Mouse (Mus musculus): ENCODE data around the gene Alg9. TPM values are rescaled to one million over a fixed set of nuclear protein-coding genes. Genes with fewer than 3 reads are reported as not detected.

The Alg9 gene
- total RNA-seq, 2 experiments from 2014 or later: 52.7 to 53.8 TPM

DNA sequence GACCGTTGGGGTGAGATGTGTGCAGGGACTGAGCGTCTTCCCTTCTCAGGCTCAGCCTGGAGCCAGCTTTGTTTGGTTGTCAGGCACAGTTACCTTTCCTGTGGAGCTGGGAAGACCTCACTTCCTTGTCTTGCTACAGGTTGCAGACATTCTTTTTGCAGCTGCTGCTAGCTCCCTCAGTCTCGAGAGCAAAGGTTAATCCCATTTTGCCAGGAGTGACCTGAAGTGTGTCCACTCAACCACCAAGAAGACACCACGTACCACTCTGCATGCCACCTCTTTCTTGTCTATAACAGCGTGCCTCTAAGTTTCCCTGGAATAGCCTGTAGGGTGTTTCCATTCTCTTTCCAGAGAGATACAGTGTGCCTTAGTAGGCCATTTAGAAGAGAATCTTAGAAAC, 74.0 kb downstream of the Alg9 start:
- intact Hi-C loops (cut with DNase I): loop anchor here (2.0 kb wide), 2 partner anchors 160 to 304 kb away; partner anchors contain the start of gene Sik2

DNA sequence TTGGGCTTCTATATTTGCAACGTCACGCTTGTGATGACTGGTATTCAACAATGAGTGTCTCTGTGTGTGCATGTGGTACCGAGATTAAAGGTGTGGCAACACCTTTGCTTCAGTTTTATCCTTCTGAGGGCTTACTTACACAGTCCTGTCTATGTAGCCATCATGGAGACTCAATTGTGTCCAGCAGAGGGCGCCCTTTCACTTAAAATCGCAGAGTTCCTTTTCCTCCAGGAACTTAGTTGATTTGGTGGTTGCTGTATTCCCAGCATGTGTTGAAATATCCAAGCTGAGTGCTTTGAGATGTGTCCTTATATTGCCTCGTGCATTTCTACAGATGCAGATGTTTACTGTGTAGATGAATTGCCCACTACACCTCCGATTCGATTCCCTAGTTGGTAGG, 74.4 kb downstream of the Alg9 start:
- peak; percentile 93 for DNase-seq
- intact Hi-C loops (cut with DNase I): loop anchor here (2.0 kb wide), 2 partner anchors 160 to 304 kb away; partner anchors contain the start of gene Sik2

More for the DNA sequence above, 74.0 kb downstream of the Alg9 start:
- no peak for DNase-seq

DNA sequence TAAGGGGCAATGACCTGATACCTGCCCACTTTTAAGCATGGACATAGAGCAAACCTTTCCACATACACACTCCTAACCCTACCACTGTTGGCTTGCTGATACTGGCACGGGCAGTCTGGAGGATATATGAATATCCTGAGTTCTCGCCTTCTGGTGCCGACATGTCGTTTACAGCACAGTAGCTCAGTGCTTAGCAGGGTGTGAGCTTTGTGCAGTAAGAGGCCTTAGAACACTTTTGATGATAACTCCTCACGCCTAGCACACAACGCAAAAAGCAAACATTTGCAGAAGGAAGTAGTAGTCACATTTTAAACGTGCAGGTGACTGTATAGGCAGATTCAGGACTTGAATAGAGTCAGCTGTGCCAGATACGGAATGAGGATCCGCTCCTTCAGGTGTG, 74.9 kb downstream of the Alg9 start:
- intact Hi-C loops (cut with DNase I): loop anchor here (2.0 kb wide), 2 partner anchors 159 to 303 kb away; partner anchors contain the start of gene Sik2

DNA sequence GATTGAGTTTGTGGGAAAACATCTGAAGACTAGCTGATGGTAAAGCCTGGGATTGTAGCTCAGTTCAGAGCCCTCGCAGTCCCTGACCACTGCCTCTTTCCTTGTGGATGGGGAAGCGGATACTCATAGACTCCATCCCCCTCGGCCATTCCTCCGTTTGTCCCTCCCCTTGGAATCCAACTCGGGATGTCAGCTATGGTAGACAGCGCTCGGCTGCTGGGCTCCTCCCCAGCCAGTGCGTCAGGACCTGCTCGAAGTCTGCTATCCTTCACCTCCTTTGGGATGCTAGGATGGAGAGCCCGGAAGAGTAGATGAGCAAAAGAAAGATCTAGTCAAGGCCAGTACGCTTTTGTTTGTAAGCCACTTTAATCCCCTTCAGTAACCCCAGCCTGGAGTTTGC, 75.5 kb downstream of the Alg9 start:
- intact Hi-C loops (cut with DNase I): no loop called here
- DNase-seq: no peak

More for the DNA sequence above, 74.9 kb downstream of the Alg9 start:
- no peak for DNase-seq

DNA sequence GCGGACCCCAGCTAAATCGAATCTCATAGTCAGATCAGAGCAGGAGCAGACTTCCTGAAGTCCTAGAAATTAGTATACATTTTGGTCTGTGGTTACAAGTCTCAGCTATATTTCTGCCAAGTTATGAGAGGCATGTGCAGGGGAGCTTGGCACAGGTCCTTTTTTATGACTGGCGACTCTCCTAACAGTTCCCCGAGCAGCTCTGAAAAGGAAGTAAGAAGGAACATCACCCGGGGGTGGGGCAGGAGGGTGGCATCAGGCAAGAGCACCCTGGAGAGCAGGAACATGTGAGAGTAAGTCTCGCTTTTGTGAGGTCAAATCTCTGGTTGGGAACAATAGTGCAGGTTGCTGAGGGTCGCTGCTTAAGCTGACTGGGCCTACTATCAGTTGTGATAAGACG, 75.9 kb downstream of the Alg9 start:
- no peak for DNase-seq

DNA sequence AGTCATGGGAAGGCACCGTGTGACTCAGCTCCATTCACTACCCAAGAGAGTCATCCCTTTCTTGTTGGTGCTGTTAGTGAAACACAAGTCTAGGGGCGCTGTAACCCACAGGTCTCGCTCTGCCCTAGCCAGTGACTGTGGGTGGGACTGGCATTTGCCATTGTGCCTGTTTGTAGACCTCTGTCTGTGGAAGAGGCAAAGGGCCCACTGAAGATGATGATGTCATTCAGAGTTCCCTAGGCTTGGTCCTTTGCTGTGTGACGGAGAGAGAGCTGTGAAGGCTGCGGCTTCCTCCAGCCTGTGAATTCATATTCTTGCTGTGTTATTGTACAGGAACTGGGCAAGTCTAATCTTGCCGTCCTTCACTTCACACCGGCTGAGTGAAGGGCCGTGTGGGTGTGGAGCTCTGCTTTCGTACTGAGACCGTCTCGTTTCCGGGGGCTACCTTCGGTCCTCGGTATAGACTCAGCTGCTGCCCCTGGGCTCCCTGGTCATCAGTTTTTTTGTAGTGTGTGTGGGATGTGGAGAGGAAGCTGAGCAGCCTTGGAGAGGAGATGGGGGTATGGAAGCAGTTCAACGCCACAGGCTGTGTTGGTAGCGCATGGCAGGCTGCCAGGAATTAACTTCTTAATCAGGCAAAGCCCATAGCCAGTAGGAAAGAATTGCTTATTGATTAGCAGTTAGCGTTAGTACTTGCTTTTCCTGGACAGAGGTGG, 78.0 kb downstream of the Alg9 start:
- peak; percentile 57 for DNase-seq
- intact Hi-C loops (cut with DNase I): no loop called here

More for the DNA sequence above, 75.9 kb downstream of the Alg9 start:
- intact Hi-C loops (cut with DNase I): no loop called here

DNA sequence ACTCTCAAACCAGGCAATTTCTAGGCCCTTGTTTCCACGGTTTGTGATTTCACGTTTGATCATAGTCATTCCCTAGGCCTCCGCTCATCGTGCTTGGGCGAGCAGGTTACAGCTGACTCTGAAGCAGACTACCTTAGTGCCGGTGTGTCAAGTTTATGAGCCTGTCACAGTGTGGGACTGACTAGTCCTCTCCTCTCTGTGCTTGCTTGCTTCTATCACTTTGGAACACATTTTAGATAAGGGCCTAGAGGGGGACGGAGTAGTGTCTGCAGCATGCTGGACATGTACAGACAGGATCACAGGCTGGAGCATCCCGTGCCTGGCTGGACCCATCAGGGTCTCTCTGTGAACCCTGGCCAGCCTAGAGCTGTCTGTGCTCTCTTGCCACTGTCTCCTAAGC, 79.6 kb downstream of the Alg9 start:
- DNase-seq: no peak
- intact Hi-C loops (cut with DNase I): no loop called here

DNA sequence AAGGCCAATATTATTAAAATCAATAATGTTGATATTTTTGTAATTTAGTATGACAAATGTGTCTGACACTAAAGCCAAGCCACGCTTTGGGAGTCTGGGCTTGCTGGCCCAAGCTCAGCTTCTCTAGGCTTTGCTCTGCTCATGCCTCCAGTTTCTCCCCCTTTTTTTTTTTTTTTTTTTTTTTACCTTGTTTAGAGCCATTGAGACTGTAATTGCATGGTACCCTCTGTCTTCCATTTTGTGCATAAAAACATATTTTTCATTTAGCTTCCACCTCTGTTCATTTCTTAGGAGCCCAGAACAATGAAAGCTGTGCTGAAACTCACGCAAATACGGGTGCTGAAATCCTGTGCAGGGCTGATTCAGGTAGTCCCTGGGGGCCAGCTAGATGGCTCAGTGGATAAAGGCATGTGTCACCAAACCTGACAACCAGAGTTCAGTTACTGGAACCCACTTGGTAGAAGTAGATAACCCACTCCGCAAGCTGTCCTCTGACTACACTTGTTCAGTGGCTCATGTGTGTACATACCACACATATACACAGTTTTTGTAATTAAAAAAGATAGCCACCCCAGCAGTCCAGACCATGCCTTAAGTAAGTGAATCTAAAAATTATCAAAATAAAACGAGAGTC, 80.4 kb downstream of the Alg9 start:
- intact Hi-C loops (cut with DNase I): no loop called here

DNA sequence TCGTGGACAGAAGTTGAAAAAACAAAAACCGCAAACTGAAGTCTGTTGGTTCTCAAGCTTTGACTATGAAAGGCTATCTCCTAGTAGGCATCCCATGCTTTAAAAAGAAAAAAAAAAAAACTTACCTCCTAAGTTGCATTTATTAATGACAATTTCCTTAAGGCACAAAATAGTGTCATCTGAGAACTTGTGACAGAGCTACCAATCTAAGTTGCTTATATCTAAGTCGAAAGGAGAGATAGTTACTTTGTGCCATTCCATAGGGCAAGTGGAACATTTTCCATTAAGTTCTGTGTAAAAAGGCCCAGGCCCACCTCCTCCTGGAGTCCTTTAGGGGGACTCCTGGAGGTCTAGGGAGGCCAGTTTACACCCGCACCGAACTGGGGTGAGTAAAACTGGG, 81.0 kb downstream of the Alg9 start:
- intact Hi-C loops (cut with DNase I): no loop called here
- no peak for DNase-seq

More for the DNA sequence above, 80.4 kb downstream of the Alg9 start:
- no peak for DNase-seq

DNA sequence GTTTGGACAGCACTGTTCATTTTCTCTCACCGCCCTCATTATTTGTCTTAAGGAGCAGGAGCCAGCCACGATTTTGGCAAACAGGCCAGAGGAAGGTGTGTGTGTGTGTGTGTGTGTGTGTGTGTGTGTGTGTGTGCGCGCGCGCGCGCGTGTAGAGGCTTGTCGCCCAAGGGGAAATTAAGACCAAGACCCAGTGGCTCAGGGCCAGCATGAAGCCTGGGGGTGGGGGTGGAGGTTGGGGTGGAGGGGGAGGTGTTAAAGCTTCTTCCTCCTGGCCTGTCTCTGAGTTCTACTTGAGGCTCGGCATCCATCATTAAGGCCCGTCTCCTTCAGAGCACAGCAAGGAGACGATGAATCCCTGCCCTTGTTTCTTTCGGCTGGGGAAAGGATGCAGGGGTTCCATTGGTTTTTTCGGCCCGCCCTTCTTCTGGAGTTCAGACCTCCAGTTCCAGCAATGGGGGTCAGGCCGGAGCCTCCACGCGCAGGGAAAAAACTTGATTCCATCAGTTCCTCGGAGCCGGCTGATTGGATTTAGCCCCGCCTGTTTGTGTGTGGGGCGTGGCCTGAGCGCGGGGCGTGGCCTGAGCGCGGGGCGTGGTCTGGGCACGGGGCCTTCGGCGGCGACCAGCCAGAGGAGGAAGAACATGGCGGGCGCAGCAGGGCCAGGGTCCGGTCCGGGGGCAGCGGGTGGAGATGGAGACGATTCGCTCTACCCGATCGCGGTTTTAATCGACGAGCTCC, 81.7 kb downstream of the Alg9 start:
- peak; percentile 94 for DNase-seq
- intact Hi-C loops (cut with DNase I): no loop called here

DNA sequence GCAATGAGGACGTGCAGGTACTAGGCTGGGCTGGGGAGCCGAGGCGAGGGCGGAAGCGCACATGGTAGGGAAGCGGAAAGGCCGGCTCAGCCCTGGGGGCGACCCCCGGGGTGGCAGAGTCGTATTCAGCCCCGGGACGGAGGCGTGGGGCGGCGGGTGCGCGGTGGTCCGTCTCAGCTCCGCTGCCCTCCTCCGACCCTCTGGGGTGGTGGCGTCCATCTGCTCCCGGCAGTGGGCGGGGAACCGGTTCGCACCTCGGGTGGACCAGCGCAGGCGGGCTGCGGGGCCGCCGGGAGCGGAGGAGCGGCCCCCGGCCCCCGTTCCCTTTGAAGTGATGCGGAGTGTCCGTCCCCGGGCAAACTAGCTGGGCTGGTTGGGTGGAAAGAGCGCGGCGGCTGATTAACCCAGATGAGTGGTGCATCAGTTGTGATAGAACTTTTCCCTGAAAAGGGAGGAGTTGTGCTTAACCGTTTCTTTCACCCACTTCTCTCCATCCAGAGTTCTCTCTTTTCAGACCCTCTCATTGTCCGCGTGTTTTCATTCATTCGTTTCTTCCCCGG, 82.3 kb downstream of the Alg9 start:
- DNase-seq: no peak
- intact Hi-C loops (cut with DNase I): no loop called here

DNA sequence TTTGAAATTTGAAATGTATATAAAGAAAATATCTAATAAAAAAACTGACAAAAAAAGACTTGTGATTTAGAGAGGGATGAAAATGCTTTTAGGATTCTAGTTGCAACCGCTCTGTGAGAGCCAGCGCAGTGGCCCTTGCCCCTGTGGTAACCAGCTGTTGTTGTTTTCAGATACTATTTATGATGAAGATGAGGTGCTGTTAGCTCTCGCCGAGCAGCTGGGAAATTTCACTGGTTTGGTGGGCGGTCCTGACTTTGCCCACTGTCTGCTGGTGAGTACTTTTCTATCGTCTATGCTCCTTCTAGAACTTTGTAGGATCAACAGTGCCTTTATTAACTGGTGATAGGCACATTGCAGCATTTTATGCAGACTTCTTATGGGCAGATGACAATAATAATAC, 83.9 kb downstream of the Alg9 start:
- DNase-seq: no peak
- intact Hi-C loops (cut with DNase I): no loop called here

DNA sequence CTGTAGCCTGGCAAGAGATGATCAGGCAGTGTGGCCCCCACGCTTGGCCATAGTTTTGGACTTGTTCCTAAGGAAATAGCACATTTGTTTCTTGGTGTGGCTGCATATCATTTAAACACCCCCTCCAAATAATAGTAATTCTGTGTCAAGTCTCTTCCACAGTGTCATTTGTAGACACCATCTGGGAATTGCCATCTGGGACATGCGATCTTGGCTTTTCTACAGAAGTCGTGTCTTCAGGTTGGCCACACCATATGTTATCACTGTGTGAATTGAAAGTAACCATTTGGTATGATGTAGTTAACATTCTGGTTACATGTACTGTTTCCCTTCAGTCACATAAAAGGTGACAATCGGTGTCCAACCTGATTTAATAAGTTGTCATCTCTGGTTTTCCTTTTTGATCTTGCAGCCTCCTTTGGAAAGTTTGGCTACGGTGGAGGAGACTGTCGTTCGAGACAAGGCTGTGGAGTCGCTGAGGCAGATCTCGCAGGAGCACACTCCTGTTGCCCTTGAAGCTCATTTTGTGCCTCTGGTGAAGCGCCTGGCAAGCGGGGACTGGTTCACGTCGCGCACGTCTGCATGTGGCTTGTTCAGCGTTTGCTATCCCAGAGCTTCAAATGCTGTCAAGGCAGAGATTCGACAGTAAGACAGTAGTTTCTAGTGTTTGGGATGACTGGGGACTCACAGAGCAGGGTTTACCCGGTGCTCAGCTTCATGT, 86.5 kb downstream of the Alg9 start:
- intact Hi-C loops (cut with DNase I): no loop called here
- no peak for DNase-seq

DNA sequence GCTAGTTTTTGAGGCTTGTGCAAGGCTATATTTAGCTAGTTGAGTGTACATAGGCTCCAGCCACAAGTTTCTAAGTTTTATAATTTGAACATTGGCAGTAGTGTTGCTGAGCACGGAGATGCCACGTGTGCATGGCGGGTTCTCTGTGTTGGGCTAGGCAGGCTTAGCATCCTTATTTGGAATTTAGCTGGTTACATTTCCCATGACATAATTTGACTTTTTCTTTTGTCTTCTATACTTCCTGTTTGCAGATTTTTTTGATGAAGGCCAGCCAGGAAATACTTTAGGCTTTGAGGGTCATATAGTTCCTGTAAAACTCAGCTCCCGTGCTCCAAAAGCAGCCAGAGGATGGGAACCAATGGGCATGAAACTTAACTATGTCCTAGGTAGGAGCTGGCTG, 89.0 kb downstream of the Alg9 start:
- no peak for DNase-seq
- intact Hi-C loops (cut with DNase I): no loop called here

DNA sequence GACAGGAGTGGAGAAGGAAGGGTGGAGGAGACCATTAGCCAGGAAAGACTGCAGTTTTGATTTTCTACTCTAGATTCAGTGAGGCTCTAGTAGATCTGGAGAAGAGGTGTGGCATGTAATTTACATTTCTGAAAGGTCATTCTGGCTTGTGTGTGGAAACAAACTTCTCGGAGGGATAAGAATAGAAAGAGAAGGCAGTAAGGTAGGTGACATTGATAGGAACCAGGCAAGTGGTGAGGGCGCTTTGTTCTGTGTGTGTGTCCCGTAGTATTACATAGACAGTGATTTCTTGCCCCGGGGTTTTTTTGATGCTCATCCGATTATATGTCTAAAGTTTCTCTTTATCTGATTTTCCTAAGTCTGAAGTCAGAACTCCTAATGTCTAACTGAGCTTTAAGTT, 90.1 kb downstream of the Alg9 start:
- no peak for DNase-seq
- intact Hi-C loops (cut with DNase I): no loop called here

DNA sequence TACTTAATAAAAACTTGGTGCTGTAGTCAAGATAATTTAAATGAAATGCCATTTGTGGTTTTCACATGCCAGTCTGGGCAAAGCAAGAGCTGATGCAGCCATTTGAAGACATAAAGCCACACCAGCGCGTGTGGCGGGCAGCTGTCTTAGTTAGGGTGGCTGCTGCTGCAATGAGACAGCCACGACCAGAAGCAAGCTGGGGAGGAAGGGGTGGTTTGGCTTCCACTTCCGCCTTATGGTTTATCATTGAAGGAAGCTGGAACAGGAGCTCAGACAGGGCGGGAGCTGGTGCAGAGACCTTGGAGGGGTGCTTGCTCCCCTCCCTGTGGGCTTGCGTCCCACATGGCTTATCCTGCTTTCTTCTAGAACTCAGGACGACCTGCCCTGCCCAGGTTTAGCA, 91.0 kb downstream of the Alg9 start:
- DNase-seq: no peak
- intact Hi-C loops (cut with DNase I): no loop called here

DNA sequence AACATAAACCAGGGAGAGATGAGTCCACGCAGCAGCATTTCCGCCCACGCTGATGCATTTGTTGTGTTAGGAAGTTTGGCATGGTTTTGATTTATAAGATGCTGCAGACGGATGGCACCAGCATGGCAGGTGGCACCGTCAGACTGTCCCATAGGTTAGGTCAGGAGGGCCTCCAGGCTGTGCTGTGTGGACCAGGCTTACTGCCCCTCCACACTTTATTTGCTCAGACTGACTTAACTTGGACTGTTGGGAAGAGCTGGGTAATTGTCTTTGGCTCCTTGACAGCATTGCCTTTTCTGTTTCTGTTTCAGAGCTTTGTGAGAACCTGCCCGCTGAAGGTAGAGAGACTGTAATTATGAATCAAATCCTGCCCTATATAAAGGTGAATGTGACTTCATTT, 92.2 kb downstream of the Alg9 start:
- intact Hi-C loops (cut with DNase I): no loop called here
- no peak for DNase-seq

DNA sequence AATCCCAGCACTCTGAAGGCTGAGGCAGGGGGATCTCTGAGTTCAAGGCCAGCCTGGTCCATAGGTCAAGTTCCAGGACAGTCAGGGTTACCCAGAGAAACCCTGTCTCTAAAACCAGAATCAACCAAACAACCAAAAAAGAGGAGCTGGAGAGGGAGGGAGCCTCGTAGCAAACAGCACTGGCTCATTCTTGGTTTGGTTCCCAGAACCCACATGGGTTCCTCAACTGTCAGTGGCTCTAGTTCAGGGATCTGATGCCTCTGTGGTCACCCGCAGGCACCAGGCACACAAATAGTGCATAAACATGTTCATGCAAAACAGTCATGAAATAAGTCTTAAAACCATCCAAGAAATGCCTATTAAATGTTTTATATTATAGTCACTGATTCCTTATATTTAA, 93.4 kb downstream of the Alg9 start:
- intact Hi-C loops (cut with DNase I): no loop called here
- DNase-seq: no peak

DNA sequence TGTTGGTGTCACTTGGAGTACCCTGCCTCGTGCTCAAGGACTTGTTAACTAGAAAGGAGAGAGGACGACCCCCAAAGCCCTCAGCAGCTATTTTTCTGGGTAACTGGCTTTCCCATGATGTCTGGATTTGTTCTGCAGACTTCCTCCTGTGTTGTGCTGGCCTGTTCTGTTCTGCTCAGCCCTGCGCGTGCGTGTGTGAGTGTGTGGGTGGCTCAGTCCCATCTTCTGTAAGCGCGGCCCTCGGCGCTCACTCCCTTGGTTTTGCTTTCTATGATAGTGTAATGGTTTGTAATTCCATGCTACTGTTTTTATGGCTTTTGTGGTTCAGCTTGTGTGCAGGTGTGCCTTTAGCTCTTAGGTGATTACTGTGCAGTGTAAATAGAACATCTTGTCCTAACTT, 98.4 kb downstream of the Alg9 start:
- intact Hi-C loops (cut with DNase I): no loop called here
- DNase-seq: no peak

DNA sequence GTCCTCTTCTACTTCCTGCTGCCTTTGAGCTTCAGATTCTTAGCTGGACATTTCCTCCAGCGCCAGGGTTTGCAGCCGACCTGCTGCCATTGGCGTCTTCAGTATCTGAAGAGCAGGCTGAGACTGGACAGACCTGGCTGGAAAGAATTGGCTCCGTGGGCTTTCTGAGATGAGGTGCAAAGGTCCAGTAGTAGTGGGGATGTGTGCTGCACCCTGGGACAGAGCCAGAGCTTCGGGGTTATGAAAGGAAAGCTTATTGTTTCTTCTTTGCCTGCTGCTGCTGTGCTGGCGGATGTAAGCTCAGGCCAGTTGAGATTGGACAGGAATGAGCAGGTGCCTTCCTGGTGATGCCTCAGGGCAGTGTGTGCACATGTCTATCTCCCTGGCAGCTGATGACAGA, 99.2 kb downstream of the Alg9 start:
- DNase-seq: no peak
- intact Hi-C loops (cut with DNase I): no loop called here

DNA sequence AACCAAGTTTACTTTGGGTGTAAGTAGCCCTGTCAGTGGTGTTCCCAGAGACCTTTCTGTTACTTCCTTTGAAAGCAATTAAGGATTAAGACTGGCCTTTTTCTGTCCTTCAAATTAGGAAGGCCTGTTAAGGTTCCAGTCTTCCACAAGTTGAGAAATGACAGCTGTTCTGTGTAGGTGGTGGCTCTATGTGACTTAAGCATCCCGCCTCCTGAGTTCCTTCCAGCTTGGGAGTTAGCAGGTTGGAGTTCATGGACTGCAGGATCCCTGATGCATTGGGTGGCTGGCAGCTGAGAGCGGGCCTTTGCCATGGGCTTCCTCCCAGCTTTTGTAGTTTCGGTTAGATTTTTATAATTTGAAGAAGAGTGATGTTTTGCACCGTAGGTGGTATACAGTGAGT, 100.7 kb downstream of the Alg9 start:
- no peak for DNase-seq
- intact Hi-C loops (cut with DNase I): no loop called here

Measured in left cerebral cortex, postnatal 4 days (tissue).